In genomic region chr2:74933190-74933589, GRCm38 (mm10) we compare ENCODE assay signal across 9 mouse cellular contexts.
DNase-seq lines count a peak whose midpoint lies in the region; ATAC-seq lines count a peak whose summit lies in the region.
"Had no signal": no experiment of that assay in that cellular context is flagged by ENCODE, and none has a peak within 500 bp of the region (broad histone marks: within the 10 kb centered on the region; RNA-seq: fewer than 3 reads in every experiment).

No protein-coding gene starts in this region.

- no peak overlapping the region for H3K27ac ChIP-seq in embryonic facial prominence, embryonic 10.5 days (replicated peaks)
- H3K27ac ChIP-seq in midbrain, embryonic 11.5 days (ENCODE audit: low read depth, low read length), result no peak overlapping the region
- no peak overlapping the region for H3K27ac ChIP-seq in hindbrain, embryonic 10.5 days
- H3K27ac ChIP-seq: limb, embryonic 12.5 days had no signal

- H3K9ac ChIP-seq in midbrain, embryonic 11.5 days (ENCODE audit: low read length), result no peak overlapping the region
- H3K9ac ChIP-seq: limb, embryonic 12.5 days had no signal

- ATAC-seq in midbrain, embryonic 11.5 days (ENCODE audit: low FRiP score), result no peak

- H3K27me3 ChIP-seq in embryonic facial prominence, embryonic 10.5 days (replicated peaks; ENCODE audit: low read depth, poor library complexity, severe bottlenecking), result 0 out of 2 replicates have a peak, but pooled peaks cover 4% of the 10 kb centered on the region
- H3K27me3 ChIP-seq in midbrain, embryonic 11.5 days (ENCODE audit: control insufficient read depth, insufficient read depth, low read length), result no peaks in the 10 kb centered on the region
- no peaks in the 10 kb centered on the region; the same call in 1 of the 2 replicates for H3K27me3 ChIP-seq in hindbrain, embryonic 10.5 days (ENCODE audit: insufficient read depth, poor library complexity, severe bottlenecking)

- WGBS in embryonic facial prominence, embryonic 10.5 days, result 39% methylated on average over 8 of the region's 8 CpGs
- WGBS in midbrain, embryonic 11.5 days, result 43% methylated on average over 8 of the region's 8 CpGs
- 42% methylated on average over 8 of the region's 8 CpGs for WGBS in hindbrain, embryonic 10.5 days

- H3K9me3 ChIP-seq in embryonic facial prominence, embryonic 10.5 days, result no peaks in the 10 kb centered on the region
- H3K9me3 ChIP-seq in midbrain, embryonic 11.5 days (ENCODE audit: control insufficient read depth, low read length), result no peaks in the 10 kb centered on the region
- no peaks in the 10 kb centered on the region for H3K9me3 ChIP-seq in hindbrain, embryonic 10.5 days
- H3K9me3 ChIP-seq: limb, embryonic 12.5 days had no signal

- no peak overlapping the region for H3K4me3 ChIP-seq in embryonic facial prominence, embryonic 10.5 days
- H3K4me3 ChIP-seq in midbrain, embryonic 11.5 days (ENCODE audit: low read depth, low read length), result no peak overlapping the region
- no peak overlapping the region for H3K4me3 ChIP-seq in hindbrain, embryonic 10.5 days
- H3K4me3 ChIP-seq: limb, embryonic 12.5 days had no signal

- peak; percentile 39 for DNase-seq in embryo, embryonic 10 days (ENCODE audit: low spot score)
- DNase-seq in embryo, embryonic 9.5 days (ENCODE audit: extremely low spot score), result no peak
- DNase-seq in embryonic facial prominence, embryonic 10.5 days (ENCODE audit: low spot score), result peak; percentile 31
- DNase-seq in kidney, adult 18-20 months, result peak; percentile 70
- peak; percentile 76 for DNase-seq in lung, postnatal 36 days
- DNase-seq in midbrain, embryonic 11.5 days (ENCODE audit: low spot score, missing footprints), result no peak
- DNase-seq in cerebellum, adult 9-11 months, result no peak
- DNase-seq in hindbrain, embryonic 10.5 days (ENCODE audit: low spot score), result no peak

- H3K36me3 ChIP-seq in embryonic facial prominence, embryonic 10.5 days (replicated peaks), result no peaks in the 10 kb centered on the region
- H3K36me3 ChIP-seq in midbrain, embryonic 11.5 days (ENCODE audit: control insufficient read depth, insufficient read depth, low read length), result no peaks in the 10 kb centered on the region
- H3K36me3 ChIP-seq in hindbrain, embryonic 10.5 days, result no peaks in the 10 kb centered on the region
- H3K36me3 ChIP-seq: limb, embryonic 12.5 days had no signal

- H3K4me2 ChIP-seq in midbrain, embryonic 11.5 days, result no peak overlapping the region
- H3K4me2 ChIP-seq: limb, embryonic 12.5 days had no signal

- H3K4me1 ChIP-seq in embryonic facial prominence, embryonic 10.5 days, result peaks cover 28% of the 10 kb centered on the region
- H3K4me1 ChIP-seq in midbrain, embryonic 11.5 days (ENCODE audit: control insufficient read depth, insufficient read depth, low read length), result no peaks in the 10 kb centered on the region
- peaks cover 10% of the 10 kb centered on the region for H3K4me1 ChIP-seq in hindbrain, embryonic 10.5 days (replicated peaks)

Comparison
In these comparisons a context has a peak if more than half of its experiments do, and no peak if none do; other contexts are left out.
1. DNase-seq: peak in embryo, embryonic 10 days (single experiment), embryonic facial prominence, embryonic 10.5 days (single experiment), kidney, adult 18-20 months (single experiment) and lung, postnatal 36 days (single experiment); none in embryo, embryonic 9.5 days (single experiment), midbrain, embryonic 11.5 days (single experiment), cerebellum, adult 9-11 months (single experiment) and hindbrain, embryonic 10.5 days (single experiment).